Mouse (Mus musculus) adrenal gland, adult 18-20 months (tissue): ENCODE data around the gene Oaf. TPM values are rescaled to one million over a fixed set of nuclear protein-coding genes. Genes with fewer than 3 reads are reported as not detected.

Experiments used
- DNase-seq, 2 experiments: peaks; one replicate each; pipeline ENCODE4 v3.0.0; 2021 to 2022; ENCODE audit warnings: low spot score in 2 of 2
- long read RNA-seq, 2 experiments: library from polyadenylated mRNA; stranded (forward); transcript quantifications; one replicate each; pipeline ENCODE4 v2.0.0; 2021
- total RNA-seq, 2 experiments: library from RNA; stranded (reverse); gene quantifications; 1 replicate in 1 of 2; 2 replicates in 1 of 2; pipeline ENCODE4 v1.2.3; 2021

Gene Oaf
- 10 to 100 TPM in 1 of 2 experiments, 1 to 10 TPM in 1; 9.9 to 38.0 TPM for total RNA-seq
- long read RNA-seq, experiment 1, transcript Oaf-201 (4 exons, 2,526 nt) = major isoform, 73 of 78 reads
- long read RNA-seq, experiment 1, partial matches to known transcripts = 0 of 78 reads
- long read RNA-seq, experiment 1, other reads (novel, unspliced or antisense) = 4 of 78 reads
- long read RNA-seq, experiment 2, transcript Oaf-201 (4 exons, 2,526 nt) = major isoform, 39 of 43 reads
- long read RNA-seq, experiment 2, partial matches to known transcripts = 2 of 43 reads
- long read RNA-seq, experiment 2, other reads (novel, unspliced or antisense) = 2 of 43 reads

DNA sequence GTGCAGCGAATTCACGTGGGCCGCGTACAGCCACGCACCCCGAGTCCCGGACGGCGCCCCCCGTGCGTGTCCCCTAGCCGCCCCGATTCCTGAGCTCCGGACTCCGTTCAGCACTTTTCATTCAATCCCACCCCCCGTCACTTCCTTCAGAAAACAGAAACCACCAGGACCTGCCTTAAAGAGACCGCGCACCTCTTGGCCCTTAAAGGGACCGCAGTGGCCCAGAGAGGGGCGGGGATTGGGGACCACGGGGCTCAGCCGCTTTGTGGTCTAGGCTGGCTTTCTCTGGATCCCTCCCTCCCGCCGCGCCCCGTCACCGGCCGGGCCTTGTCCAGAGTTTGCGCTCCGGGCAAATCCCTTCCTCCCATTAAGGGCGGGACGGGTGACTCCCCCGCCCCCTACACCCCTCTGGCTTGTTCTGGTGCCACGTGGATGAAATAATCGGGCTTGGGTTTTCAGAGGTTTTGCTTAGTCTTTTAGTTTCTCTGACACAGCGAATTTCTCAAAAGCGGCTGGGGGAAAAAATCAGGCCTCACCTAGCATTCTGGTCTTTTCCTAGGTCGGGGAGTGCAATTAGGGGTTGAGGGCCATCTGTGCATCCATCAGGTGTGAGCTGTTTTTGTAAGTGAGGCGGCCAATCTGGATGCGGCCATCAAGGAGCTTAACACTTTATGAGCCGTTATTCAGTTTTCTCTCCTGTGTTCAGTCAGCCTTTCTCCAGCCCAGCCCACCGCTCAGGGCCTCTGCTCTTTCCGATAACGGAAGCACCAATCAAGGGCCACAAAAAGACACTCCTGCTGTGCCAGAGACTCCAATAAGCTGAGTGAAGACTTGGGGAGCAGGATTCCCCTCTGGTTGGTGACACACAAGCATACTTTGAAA lies at the start of gene Oaf:
TSS of gene Oaf (minus strand) at position 200 of the 882 bp plus-strand sequence.
- peak; percentile 66 to 79 for DNase-seq

DNA sequence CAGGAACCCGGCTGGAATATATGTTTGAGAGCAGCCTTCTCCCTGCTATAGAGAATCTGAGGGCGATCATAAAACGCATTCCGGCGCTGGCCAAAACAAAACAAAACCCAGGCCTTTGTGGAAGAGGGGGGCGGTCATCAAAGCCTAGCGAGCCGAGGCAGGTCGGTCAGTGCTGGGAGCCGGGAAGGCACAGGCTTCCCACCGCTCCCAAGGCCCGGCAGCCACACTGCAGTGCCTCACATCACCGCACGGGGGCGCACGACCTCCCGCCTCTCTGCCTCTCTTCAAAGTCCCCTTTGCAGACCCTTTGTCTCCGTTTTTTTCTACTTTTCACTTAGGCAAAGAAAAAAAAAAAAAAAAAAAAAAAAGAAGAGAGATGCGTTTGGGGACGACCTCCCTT lies 47.2 kb upstream of the Oaf start:
- peak; percentile 63 to 77 for DNase-seq

DNA sequence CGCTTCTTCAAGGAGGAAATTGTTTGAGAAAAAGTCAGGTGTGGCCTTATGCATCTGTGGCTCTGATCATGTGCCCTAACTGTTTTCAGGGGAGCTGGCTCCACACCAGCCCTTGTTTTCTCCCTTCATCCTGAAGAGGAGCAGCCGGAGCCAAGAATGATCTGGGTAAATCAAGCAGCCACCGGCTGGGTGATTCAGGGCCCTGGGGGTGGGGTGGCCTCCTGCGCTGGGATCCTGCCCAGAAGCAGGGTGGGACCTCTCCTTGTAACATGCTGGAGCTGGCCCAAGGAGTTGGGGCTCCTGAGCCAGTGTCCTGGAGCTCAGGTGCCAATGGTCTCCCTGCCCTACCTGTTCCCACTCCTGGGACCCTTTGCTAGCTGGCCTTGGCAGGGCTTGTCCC lies 45.6 kb upstream of the Oaf start:
- peak in 1 of 2 experiments; percentile 14 for DNase-seq

DNA sequence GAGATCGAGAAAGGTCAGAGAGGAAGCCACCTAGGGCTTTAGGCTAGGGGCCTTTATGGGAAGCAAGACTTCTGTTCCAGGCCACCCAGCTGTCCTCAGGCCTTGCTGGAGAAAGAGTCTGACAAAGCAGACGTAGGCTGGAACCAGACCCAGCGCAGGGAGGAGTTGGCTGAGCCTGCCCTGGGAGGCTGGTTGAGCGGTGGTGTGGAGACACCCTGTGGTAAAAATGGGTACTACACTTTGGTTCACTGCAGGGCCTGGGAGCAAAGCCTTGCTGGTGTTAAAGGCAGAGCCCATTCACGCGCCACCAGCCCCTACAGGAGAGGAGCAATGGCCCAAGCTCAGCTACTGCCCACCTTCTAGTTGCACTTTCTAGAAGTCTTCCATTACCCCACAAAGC lies 44.6 kb upstream of the Oaf start:
- peak; percentile 70 to 79 for DNase-seq

DNA sequence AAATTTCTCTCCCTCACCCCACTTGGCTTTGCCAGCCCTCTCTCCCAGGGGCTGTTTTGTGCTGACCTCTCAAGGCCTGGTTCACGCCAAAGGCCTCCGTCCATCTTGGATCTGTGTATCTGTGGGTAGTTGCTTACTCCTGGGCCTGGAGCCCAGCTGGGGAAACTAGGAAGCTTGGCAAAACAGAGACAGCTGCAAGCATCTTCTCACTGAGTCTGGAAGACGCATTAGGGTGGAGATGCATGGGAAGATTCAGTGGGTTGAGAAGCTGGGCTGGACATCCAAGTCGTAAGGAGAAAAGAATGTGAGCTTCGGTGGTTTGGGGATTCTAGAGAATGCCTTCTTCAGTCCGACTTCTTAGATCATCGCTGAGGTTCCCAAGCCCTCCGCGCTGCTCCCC lies 34.0 kb upstream of the Oaf start:
- no peak for DNase-seq

DNA sequence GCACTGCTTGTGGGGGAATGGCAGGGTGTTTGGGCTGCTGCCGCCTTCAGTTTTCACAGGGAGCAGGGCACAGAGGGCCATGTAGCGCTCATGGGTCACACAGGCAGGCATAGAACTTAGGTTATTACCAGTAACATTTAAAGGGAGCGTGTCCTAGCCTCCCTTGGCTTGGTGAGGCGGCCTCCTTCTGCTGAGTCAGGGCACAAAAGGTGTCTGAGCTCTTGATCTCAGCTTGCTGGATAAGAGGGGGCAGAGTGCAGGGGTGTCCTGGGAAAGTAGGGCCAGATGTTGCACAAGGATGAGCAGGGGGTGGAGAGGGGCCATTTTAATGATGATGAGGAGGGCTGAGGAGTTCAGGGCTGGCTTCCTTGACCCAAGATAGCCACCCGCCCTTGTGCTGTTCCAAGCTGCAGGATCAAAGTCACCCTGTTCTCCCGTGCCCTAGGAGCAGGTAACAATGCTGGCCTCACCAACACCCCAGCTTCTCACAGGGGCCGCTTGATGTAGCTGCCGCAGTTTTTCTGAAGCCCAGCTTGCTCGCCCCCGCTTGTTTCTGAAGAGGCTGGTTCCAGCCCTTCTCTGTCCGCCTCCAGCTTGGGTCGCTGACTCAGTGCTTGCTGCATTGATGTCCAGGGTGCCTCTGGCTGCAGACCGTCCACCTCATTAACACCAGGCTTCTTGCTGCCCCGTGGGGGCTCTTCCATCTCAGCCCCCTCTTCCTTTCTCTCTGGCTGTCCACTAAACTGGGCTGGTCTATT lies 32.2 kb upstream of the Oaf start:
- DNase-seq = peak in 1 of 2 experiments; percentile 19

DNA sequence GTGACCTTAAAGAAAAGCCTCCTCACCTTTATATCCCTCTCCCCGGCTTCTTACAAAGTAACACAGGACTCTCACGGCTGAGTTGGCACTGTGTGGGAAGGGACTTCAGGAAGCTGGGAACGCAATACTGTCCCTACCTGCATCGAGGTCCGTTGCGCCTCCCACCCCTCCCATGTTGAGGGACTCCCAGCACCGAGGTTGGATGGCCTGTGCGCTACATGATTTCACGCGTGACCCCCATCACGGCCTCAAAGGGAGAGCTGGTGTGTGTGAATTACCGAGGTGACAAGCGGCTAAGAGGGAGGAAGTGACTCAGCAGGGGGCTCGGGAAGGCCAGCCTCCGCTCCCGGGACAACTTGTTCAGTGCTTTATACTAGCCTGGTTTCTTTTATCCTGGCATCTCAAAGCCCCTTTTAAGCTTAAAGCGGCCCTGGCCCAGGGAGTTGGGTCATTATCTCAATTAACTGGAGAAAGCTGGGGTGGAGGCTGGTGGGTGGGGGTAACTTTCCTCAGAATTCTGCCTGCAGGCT lies 31.1 kb upstream of the Oaf start:
- peak in 1 of 2 experiments; percentile 21 for DNase-seq

DNA sequence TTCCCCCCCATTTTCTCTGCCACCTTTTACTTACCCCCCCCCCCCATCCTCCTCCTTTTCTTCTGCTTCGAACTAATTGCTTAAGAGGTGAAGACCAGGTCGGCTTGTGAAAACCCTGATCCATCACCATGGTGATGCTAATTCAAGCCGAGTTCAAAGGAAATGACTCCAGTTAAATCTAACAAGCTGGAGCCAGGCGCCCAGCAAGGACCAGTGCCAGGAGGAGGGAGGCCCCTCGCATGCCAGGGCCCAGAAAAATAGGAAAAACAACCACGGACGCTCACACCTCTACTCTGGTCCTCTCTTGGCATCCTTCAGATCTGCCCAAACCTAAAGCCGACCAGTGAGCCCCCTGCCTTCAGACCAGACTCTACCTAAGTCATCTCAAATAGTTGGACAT lies 29.5 kb upstream of the Oaf start:
- DNase-seq = peak in 1 of 2 experiments; percentile 14

DNA sequence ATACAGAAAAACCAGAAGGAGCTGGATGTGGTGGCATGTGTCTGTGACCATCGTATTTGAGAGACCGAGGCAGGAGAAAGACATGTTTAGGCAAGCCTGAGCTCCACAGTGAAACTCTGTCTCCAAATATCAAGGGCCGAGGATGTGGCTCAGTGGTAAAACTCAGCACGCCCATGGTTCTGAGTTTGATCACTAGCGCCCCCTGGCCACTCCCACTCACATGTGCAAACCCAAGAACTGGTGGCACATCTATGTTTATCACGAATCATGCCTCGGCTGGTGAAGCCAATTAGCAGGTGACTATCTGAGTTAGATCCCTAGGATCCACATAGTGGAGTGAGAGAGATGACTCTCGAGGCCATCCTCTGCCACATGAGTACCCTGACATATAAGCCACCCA lies 27.6 kb upstream of the Oaf start:
- peak in 1 of 2 experiments; percentile 56 for DNase-seq

DNA sequence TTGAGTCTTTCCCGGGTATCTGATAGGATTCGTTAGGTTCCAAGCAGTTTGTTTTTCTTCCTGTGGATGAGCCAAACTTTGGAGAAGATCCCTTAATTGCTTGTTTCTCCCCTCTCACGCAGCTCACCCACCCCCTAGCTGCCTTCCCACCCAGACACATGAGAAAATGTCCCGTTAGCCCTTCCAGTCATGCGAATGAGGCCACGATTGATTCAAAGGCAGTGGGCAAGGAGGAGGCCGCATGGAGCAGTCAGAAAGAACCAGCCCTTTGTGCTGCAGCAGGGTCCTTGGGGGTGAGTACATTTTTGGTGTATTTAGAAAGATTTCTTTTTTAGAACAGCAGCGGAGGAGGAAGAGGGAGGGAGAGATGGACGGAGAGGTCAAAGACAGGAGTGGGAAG lies 25.5 kb upstream of the Oaf start:
- DNase-seq = no peak

DNA sequence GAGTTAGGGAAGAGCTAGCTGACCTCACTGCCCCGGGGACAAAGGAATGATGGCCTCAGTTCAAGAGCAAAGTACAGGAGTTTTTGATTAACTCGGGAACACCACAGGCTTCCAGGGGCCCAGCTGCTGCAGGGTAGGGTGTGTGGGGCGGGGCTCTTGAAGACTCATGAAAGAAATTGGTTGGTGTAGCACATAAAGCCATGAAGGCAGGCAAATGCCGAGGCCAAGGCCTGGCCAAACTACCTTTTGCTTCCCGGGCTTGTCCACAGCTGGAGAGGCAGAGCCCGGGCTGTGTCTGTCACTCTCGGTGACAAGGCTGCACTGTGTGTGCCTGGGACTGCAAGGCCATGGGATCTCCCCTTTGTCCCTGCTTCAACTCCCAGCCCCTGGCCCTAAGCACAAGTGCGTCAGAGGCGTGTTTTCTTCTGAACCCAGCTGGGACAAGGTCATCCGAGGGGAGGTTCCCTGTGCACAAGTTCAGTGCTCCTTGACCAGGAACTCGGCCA lies 24.3 kb upstream of the Oaf start:
- DNase-seq = no peak

DNA sequence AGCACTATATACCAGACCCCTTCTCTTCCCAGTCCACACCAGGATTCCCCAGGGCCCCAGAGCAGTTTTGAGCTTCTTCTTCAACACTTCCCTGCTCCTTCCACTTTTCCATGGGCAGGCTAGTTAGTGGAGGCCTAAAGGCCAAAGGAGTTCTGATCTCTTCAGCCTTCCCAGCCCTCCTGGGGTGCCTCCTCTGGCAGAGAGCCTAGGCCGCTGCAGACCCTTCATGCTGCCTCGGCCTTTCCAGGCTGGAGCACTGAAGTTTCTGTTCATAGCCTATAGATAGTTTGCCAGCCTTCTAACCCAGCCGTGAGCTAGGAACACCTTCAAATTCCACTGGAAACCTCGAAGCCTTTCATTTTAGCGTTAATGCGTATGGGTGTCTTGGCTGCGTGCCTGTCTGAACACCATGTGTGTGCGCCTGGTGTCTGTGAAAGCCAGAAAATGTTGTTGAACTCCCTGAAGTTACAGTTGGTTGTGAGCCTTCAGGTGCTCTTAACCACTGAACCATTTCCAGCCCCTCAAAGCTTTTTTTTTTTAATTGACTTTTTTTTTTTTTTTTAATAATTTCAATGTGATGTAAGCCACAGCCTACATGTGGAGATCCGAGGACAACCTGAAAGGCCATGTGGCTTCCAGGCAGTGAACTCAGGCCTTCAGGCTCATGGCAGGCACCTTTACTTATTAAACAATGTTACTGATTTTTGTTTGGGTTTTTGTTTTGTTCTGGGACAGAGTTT lies 23.3 kb upstream of the Oaf start:
- DNase-seq = no peak

DNA sequence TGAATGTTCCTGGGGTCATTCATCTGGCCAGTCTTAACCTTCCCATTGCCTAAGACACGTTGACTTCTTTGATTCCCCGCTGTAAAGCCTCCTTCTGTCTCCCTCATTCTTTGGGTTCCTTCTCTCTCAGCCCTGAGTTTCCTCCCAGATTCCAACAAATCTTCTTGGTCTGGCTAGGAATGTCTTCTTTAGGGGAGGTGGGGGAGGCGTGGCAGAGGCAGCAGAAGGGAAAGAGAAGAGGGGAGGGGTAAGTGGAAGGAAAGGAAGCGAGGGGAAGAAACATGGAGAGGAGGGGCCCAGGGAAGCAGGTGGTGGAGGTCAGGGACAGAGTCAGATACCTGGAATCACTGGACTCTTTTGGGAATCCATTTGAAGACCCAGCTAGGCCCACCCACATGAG lies 22.7 kb upstream of the Oaf start:
- DNase-seq = no peak

DNA sequence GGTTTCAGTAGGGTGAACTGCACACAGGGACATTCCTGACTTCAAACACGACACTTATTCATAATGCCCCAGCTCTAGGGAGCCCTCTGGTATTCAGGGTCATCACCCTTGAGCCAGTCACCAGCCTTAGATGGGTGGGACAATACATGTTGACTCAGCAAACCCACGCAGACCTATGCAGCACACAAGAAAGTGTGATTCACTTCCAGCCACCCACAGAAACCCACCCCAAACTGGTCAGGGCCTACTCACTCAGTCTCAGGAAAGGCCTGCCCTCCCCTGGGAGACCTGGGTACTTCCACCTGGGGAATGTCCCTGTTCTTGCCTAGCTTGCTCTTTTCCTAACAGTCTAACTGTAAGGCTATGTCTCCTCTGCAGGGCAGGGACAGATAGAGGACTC lies 22.2 kb upstream of the Oaf start:
- no peak for DNase-seq

DNA sequence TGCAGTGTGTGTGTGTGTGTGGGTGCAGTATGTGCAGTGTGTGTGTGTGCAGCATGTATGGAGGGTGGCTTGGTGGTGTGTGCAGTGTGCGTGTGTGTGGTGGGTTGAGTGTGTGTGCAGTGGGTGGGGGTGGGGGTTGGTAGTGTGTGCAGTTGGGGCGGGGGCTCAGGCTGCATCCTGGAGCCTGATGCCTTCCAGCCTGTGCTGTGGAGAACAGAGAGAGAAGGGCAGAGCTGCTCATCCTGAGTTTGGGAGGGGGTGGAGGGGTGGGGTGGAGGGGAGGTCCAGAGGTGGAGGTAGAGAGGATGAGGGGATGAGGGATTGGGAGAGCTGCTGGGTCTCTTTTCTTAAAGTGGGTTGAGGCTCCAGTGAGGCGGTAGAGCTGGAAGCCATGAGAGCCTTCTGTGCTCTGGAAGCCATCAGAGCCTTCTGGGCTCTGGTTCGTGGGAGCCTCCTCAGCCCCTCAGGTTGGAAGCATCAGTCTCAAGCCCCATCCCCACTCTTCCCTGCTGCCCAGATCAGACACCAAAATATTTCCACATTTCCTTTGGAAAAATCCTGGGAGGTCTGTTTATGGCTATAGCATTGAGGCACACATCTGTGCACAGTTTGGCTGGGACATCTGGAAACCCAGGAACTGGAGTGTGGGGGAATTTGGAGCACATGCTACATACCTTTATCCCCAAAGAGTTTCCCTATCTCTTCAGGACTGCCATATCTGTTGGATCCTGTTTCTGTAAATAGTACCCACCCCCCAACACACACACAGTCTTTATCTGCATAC lies 21.6 kb upstream of the Oaf start:
- no peak for DNase-seq

DNA sequence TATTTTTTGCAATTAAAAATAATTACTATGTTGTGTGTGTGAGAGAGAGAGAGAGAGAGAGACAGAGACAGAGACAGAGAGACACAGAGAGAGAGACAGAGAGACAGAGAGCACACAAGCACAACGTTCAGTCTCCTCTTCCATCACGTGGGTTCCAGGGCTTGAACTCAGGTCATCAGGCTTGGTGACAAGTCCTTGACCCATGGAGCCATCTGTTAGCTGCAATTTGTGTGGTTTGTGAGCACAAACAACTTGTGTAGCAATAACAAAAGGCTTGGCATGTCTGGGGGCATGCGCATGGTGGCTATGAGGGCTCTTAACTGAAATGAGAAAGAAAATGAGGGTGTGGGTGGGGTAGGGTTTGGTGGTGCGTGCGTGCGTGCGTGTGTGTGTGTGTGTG lies 20.9 kb upstream of the Oaf start:
- no peak for DNase-seq

DNA sequence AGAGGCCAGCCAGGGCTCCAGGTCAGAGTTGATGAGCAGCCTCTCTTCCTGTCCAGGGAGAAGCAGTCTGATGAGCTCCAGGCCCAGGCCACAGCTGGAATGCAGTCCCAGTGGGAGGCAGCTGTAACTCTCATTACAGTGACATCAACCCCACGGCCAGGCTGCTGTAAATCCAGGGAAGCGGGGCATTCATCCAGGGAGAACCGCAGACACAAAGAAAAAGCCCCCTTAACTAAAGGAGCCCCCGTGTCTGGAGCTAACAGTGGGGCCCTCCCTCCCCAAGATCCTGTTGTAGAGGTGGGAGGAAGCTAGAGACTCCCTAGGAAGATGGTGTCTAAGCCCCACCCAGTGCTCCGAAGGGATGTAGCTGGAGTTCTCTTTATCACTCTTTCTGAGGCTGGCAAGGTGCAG lies 13.6 kb upstream of the Oaf start:
- DNase-seq = no peak

DNA sequence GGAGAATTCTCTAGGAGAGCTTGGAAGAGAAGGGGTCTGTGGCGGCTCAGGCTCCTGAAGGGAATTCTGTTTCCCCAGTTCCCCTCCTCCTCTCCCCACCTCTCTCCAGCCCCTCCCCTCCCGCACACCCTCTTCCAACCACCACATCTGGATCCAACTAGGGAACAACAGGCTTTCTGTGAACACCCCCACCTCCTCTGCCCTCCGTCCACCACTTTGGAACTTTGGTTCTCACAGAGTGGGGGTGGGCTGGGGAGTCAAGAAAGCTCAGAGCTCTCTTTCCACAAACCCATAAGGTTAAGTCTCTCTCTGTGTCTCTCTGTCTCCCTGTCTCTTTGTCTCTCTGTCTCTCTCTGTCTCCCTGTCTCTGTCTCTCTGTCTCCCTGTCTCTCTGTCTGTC lies 13.1 kb upstream of the Oaf start:
- DNase-seq = no peak

DNA sequence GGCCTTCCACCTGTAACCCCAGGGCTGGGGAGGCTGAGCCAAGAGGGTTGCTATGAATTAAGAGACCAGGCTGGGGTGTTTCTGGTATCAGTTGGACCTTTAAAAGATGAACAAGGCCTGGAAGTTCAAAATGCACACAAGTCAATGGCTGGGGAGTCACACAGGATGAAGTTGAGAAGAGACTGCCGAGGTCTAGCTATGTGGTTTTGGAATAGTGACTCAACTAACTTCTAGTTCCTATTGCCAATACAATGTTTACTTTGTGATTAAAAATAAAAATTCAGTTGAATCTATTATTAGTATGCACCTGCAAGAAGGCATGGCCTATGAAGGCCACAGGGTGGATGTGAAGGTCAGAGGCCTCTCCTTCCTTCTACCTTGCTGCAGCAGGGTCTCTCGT lies 12.1 kb upstream of the Oaf start:
- DNase-seq = no peak

DNA sequence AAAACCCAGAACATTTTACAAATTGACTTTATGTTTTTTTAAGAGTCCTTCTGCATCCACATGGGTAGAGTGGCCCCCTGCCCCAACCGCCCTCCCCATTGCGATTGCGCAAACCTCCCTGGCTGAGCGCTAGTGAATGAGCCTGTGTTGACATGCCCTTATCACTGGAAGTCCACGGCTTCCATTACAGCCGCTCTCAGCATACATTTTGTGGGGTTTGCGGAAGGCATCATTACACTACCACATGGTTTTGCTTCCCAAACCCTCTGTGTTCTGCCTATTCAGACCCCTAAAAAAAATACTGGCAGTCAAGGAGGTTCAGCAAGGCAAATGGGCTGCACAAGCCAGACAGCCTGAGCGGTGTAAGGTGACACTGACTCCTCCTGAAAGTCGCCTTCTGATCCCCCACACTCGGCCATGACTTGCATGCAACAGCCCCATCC lies 7.0 kb upstream of the Oaf start:
- no peak for DNase-seq
